12 mouse cellular contexts compared by ENCODE assay signal in the genomic region with DNA sequence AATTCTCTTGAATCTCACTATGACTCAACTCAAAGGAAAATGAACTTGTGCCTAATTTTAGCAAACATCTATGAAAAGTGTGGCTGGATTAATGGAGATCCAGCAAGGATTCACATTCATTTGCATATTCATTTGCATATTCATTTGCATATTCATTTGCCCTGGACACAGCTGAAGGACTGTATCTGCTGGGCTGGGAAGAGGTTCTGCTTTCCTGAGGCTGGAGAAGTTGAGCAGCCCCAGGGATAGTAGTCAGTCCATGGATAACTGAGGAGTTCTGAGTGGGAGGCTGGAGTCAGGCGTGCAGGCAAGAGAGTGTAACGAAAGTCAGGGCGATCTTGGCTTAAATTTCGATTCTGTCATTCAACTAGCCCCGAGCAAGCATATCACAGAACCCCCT.
"Had no signal": no experiment of that assay in that cellular context is flagged by ENCODE, and none has a peak within 500 bp of the region (broad histone marks: within the 10 kb centered on the region; RNA-seq: fewer than 3 reads in every experiment).

No protein-coding gene starts in this region.

- H3K4me2 ChIP-seq: limb, embryonic 13.5 days; midbrain, embryonic 15.5 days; neural tube, embryonic 15.5 days had no signal

- ATAC-seq: intestine, postnatal 0 days; midbrain, embryonic 15.5 days had no signal

- H3K27ac ChIP-seq: layer of hippocampus, adult 2 months; limb, embryonic 13.5 days; liver, embryonic 14.5 days; midbrain, embryonic 15.5 days; neural tube, embryonic 15.5 days had no signal

- DNase-seq: kidney, postnatal 4 days; left cerebral cortex, postnatal 4 days; lung, adult 18-20 months; right cerebral cortex, adult 18-20 months; right cerebral cortex, postnatal 25 days; thymus, postnatal 36 days had no signal

- H3K4me1 ChIP-seq: limb, embryonic 13.5 days; neural tube, embryonic 15.5 days had no signal

- H3K9ac ChIP-seq: limb, embryonic 13.5 days; liver, embryonic 14.5 days; midbrain, embryonic 15.5 days; neural tube, embryonic 15.5 days had no signal

- H3K36me3 ChIP-seq: limb, embryonic 13.5 days; midbrain, embryonic 15.5 days; neural tube, embryonic 15.5 days had no signal

- H3K4me3 ChIP-seq: layer of hippocampus, adult 2 months; limb, embryonic 13.5 days; midbrain, embryonic 15.5 days; neural tube, embryonic 15.5 days had no signal

- H3K27me3 ChIP-seq: limb, embryonic 13.5 days; midbrain, embryonic 15.5 days; neural tube, embryonic 15.5 days had no signal

- H3K9me3 ChIP-seq: limb, embryonic 13.5 days; midbrain, embryonic 15.5 days; neural tube, embryonic 15.5 days had no signal
